Mouse (Mus musculus) limb, embryonic 15.5 days (tissue): Measurements from ENCODE around the gene Gm21885. TPM values are rescaled to one million over a fixed set of nuclear protein-coding genes. Genes with fewer than 3 reads are reported as not detected.

Experiments used
- polyA plus RNA-seq: library from polyadenylated mRNA; unstranded; fragments of >200 nt; fragmentation: Nextera tagmentation; extraction: Ambion mirVana; gene quantifications from 2 replicates; pipeline ENCODE4 v1.2.1, GENCODE M21; 2015

The Gm21885 gene
- polyA plus RNA-seq, 1 experiment from 2014 or later: 0.19 TPM

Other genes with a start within 250 kb of the Gm21885 start
- 43.1 and 47.6 TPM in 2 replicates for gene Tob1, start 70.4 kb upstream of the Gm21885 start, polyA plus RNA-seq
- gene Wfikkn2, start 35.9 kb upstream of the Gm21885 start, polyA plus RNA-seq: 12.9 and 13.5 TPM in 2 replicates
- 96.9 and 105 TPM in 2 replicates for gene Luc7l3, start 40.1 kb downstream of the Gm21885 start, polyA plus RNA-seq
- gene Ankrd40, start 46.1 kb downstream of the Gm21885 start, polyA plus RNA-seq: 19.9 and 21.7 TPM in 2 replicates
- 1.3 and 1.6 TPM in 2 replicates for gene Abcc3, start 111.1 kb downstream of the Gm21885 start, polyA plus RNA-seq
- gene Cacna1g, start 192.3 kb downstream of the Gm21885 start, polyA plus RNA-seq: 27.7 and 30.8 TPM in 2 replicates
- gene Spata20, start 204.3 kb downstream of the Gm21885 start, polyA plus RNA-seq: 0.27 TPM in 2 replicates
- 10.3 and 11.1 TPM in 2 replicates for gene Epn3, start 218.1 kb downstream of the Gm21885 start, polyA plus RNA-seq
- gene Mycbpap, start 239.9 kb downstream of the Gm21885 start, polyA plus RNA-seq: 1.5 and 1.6 TPM in 2 replicates